8 mouse cellular contexts compared by ENCODE assay signal in genomic region chr9:53247953-53248397, GRCm38 (mm10). TPM values are rescaled to one million over a fixed set of nuclear protein-coding genes. Genes with fewer than 3 reads are reported as not detected.
DNase-seq lines count a peak whose midpoint lies in the region; ATAC-seq lines count a peak whose summit lies in the region.

Gene Ddx10, minus strand, starts transcription at chr9:53248053.

- H3K9me3 ChIP-seq in hindbrain, embryonic 14.5 days (ENCODE audit: control insufficient read depth, low read length): no peaks in the 10 kb centered on the region

- peak within 1 kb of the TSS; percentile 67 for H3K9ac ChIP-seq in hindbrain, embryonic 14.5 days

- H3K27me3 ChIP-seq in hindbrain, embryonic 14.5 days (ENCODE audit: control insufficient read depth, insufficient read depth, low read length): no peaks in the 10 kb centered on the region

- H3K4me3 ChIP-seq in hindbrain, embryonic 14.5 days (replicated peaks; ENCODE audit: low read length): peak within 1 kb of the TSS; percentile 46

- WGBS in hindbrain, embryonic 14.5 days: under 1% methylated on average over 35 of the region's 35 CpGs

- H3K27ac ChIP-seq in hindbrain, embryonic 14.5 days: no peak within 1 kb of the TSS

- DNase-seq in R1 (ENCODE audit: low read depth, low spot score): peak; percentile 99
- peak; percentile 98 for DNase-seq in cerebellum, postnatal 25 days
- peak; percentile 97 to 98 for DNase-seq in frontal cortex, postnatal 25 days (ENCODE audit: low spot score in 2 of 2)
- peak; percentile 99 for DNase-seq in hindbrain, embryonic 14.5 days (ENCODE audit: low spot score)
- peak; percentile 97 to 98 for DNase-seq in layer of hippocampus, postnatal 36 days
- DNase-seq in lung, postnatal 36 days: peak; percentile 99
- DNase-seq in retina, postnatal 1 day: peak; percentile 99
- DNase-seq in urinary bladder, adult 18-20 months (ENCODE audit: low spot score in 2 of 2): peak; percentile 95 to 98

- H3K4me1 ChIP-seq in hindbrain, embryonic 14.5 days (replicated peaks; ENCODE audit: control insufficient read depth, insufficient read depth, low read length): peaks cover 14% of the 10 kb centered on the region

- H3K4me2 ChIP-seq in hindbrain, embryonic 14.5 days (replicated peaks): peak within 1 kb of the TSS; percentile 92

- peak; percentile 100 for ATAC-seq in hindbrain, embryonic 14.5 days (ENCODE audit: low FRiP score)

- no peaks in the 10 kb centered on the region; the same call in 1 of the 2 replicates for H3K36me3 ChIP-seq in hindbrain, embryonic 14.5 days (replicated peaks; ENCODE audit: control insufficient read depth, insufficient read depth)

RNA-seq across cellular contexts. Expression of gene Ddx10, which starts in this region (rescaled TPM):
- polyA plus RNA-seq in hindbrain, embryonic 14.5 days (2014; fragmentation: Nextera tagmentation; extraction: Ambion mirVana): 25.1 and 27.6 TPM in 2 replicates
- total RNA-seq in layer of hippocampus, postnatal 36 days (2021): 10 to 100 TPM; 21.0 to 21.5 TPM
